Mouse (Mus musculus) neural tube, embryonic 10.5 days (tissue): ENCODE measurements around the gene 9130023H24Rik.

Experiments
- DNase-seq: peaks from one replicate; pipeline ENCODE4 v3.0.0-alpha.2; 2017; ENCODE audit warnings: low spot score; ENCODE audit errors: extremely low spot score

Gene 9130023H24Rik

DNA sequence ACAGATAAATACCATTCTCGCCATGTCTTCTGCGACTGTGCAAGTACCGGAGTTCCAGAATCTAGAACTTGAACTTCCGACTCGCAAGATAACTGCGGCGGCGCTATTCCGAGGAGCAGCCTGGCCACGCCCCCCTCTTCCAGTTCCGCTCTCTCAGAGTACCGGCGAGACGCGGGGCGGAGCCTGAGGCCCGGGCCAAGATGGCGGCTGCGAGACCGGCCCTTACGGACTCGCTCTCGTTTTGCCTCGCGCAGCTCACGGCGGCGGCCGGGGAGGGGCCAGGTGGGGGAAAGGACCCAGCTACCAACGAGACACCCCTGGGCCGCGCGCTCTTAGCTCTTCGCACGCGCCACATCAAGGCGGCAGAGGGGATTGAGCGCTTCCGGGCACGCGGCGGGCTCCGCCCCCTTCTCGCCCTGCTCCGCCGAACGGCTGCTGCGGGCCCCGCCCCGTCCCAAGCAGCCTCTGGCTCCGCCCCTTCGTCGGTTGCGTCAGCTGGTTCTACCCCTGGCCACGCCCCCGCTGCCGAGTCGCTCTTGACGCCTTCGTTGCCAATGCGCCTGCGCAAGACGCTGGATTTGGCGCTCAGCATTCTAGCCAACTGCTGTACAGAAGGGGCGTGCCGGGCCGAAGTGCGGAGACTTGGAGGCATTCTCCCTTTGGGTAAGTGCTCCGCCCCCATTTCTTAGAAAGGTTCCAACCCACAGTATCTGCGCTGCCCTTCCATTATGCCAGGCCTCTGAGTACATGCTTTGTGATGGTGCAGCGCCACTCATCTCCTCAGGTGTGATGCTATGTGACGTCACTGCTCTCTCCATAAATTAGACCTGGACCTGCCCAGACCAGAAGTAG, at the start of gene 9130023H24Rik:
Gene 9130023H24Rik, minus strand, starts transcription at position 105 of the 852 bp plus-strand sequence.
- peak; percentile 100 for DNase-seq

DNA sequence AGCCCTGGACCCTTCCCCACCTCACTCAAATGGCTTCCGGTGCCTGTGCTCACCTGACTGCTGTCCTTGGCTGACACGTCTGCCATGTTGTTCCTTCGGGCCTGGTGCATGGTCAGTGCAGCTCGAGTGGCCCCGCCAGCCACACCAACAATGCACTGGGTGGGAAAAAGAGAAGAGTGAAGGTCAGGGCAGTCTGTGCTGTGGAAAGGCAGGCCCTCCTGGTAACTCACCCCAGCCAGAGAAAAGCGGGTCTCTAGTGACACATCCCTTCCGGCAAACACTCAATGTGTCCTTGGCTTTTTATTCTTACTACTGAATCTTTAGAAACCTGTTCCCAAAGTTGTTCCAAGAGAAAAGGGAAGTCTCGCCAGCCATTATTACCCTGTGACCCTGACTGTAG, 47.2 kb upstream of the 9130023H24Rik start:
- DNase-seq, result no peak

DNA sequence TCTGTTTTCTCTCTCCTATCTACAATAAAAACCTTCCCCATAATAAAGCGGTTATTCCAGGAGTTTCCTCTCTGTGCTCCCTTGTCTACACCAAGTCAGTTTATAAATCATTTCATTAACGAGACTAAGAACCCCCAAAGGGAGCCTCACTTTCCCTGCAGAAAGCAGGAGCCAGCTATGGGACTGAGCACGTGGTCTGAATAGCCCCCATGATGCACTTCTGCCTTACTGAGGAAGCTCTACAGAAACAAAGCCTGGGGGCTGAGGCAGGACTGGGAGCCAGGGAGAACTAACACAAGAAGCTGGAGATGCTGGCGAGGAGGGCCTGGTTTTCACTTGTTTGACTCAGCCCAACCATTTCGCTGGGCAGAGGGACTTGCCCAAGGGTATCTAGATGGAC, 46.2 kb upstream of the 9130023H24Rik start:
- DNase-seq, result no peak

DNA sequence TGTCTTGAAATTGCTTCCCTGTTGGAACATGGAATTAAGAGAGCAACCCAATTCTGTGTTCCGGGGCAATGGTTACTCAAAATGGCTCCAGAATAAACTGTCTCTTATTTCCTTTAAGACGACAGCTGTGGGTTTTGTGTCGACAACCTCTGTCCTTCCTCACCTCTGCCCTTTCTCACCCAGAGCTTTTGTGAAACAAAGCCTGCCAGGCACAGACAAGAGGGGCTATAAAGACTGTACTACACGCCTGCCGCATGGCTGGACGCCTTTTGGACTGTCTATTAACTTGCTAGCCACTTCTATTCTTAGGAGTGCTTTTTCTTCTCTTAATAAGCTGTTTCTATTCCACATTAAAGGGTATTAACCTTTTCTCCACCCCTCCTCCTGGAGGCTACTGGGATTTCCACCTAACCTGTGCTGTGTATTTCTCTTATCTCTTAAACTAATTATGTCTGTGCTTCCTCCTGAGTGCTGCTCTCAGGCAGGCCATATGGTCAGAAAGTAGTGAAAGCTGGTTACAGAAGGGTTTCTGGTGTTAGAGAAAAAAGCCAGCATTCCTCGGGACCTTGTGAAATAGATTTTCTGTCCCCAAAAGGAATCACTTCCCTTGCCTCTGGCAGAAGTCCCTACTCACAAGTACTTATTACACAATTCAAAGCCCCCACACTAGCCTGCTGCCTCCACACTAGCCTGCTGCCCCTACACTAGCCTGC, 44.9 kb upstream of the 9130023H24Rik start:
- DNase-seq, result peak; percentile 42

GRCm38 (mm10) chr7:128281765-128282164, 43.9 kb upstream of the 9130023H24Rik start:
- no peak for DNase-seq

DNA sequence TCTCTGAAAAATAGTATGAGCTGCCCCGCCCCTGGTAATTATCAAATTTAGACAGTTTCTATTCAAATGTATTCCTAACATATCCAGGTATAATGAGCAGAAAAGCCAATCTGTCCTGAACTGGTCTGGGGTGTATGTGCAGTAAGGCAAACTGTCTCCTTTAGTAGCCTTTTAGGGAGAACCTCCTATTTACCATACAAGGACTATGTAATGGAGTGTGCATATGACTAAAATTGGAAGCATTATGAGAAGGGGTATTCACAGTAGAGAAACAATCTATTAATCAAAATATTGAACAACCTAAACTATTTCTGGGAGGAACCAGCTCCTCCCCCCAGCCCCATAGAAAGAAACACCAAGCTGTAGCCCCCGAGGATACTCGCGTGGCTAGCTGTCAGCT, 41.9 kb upstream of the 9130023H24Rik start:
- no peak for DNase-seq

- DNase-seq, result no peak
Observed at GRCm38 (mm10) chr7:128276051-128276450, 38.2 kb upstream of the 9130023H24Rik start.

DNA sequence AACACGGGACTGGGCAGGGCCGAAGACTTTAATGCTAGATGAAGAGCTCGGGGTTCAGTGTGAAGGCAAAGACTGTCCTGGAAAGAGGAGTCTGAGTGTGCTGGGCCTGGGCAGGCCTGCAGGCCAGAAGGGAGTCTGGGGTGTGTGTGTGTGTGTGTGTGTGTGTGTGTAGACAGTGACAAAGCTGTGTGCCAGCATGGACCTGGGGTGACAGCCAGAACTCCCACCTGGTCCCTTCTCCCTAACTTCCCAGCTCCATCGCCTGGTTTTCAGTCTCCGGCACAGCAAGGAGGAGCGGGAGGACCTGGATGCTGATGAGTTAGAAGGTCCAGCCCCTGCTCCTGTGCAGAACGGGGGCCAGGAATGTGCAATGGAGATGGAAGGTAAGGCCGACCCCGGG, 33.7 kb upstream of the 9130023H24Rik start:
- no peak for DNase-seq

- DNase-seq, result no peak
Observed at GRCm38 (mm10) chr7:128270431-128270850, 32.6 kb upstream of the 9130023H24Rik start.

DNA sequence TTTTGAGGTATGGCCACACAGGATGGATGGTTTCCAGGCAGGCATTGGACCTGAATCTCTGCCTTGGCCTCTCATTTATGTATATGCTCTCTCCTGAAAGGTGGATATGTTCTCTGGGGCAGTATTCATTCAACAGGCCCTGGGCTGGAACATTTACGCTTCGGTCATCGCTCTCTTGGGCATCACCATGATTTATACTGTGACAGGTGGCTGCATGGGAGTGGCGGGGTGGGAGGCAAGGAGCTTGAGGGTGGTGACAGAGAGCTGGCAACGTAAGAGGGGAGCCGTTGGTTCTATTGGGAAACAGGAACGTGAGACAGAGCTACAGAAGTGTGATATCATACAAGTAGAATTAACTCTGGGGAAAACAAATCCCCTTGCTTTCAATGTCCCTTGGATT, 30.0 kb upstream of the 9130023H24Rik start:
- DNase-seq, result no peak

- DNase-seq, result no peak
Observed at GRCm38 (mm10) chr7:128267391-128267790, 29.6 kb upstream of the 9130023H24Rik start.

DNA sequence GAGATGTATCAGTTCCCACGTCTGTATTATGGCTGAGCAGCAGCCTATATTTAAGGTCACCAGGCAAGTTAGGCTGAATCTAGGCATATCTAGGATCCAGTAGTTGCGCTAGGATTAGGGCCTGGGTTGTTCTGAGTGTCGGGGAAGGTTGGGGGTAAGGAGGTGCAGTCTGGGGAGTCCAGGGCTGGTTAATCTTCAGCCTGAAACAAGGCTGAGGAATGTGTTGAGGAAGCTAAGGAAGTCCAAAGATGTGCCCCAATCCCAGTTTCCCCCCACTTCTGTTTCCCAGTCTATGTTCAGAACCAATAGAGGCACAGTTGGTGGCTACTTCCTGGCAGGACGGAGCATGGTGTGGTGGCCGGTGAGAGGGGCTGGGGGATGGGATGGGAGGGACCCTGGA, 28.2 kb upstream of the 9130023H24Rik start:
- DNase-seq, result no peak

GRCm38 (mm10) chr7:128265411-128265810, 27.6 kb upstream of the 9130023H24Rik start, which contains the start of gene Slc5a2:
Gene Slc5a2, plus strand, starts transcription at chr7:128265657.
- no peak for DNase-seq

- DNase-seq, result no peak
Observed at GRCm38 (mm10) chr7:128256783-128257334, 19.0 kb upstream of the 9130023H24Rik start.

GRCm38 (mm10) chr7:128255757-128256156, 17.9 kb upstream of the 9130023H24Rik start:
- DNase-seq, result no peak

- no peak for DNase-seq
Observed at GRCm38 (mm10) chr7:128254978-128255377, 17.1 kb upstream of the 9130023H24Rik start.

DNA sequence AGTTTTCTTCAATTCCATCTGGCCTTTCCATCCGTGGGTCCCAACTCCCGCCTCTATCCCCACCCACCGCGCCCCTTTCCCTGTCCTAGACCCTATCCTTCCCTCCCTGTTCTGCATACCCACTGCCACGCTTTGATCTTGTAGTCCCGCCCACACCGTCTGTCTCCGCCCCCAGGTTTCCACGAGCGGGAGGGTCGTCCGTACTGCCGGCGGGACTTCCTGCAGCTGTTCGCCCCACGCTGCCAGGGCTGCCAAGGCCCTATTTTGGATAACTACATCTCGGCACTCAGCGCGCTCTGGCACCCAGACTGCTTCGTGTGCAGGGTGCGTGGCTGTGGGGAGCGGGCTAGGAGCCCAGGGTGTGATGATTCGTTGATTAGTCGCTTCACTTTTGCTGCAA, 14.8 kb upstream of the 9130023H24Rik start:
- peak; percentile 49 for DNase-seq

DNA sequence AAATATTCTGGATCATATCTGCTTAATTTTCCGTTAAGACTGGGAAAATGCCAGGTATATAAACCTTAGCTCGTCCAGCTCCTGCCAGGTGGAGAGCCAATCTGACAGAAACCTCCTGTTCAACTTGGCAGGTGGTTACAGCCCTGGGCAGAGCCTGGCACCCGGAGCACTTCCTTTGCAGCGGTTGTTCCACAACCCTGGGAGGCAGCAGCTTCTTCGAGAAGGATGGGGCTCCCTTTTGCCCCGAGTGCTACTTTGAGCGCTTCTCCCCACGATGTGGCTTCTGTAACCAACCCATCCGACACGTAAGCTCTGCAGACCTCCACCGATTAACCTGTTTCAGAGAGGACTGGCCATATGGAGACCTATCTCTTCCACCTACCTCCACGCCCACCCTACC, 14.1 kb upstream of the 9130023H24Rik start:
- DNase-seq, result no peak

DNA sequence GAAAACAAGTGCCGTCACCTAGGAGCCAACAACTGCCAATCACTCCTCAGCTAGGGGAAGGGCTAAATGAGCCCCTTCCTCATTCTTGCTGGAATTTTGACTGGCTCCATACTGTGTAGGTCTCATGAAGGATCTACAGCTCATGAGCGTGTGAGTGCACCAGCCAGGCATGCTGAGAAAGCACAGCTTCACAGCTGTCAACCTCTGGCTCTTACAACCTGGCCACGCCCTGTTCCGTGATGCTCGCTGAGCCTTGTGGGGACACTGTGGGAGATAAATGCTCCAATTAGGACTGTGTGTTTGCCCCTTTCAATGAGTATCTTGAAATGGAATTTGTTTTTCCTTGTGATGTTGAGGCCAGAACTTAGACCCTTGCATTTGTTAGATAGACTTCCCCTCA, 12.2 kb upstream of the 9130023H24Rik start:
- no peak for DNase-seq

DNA sequence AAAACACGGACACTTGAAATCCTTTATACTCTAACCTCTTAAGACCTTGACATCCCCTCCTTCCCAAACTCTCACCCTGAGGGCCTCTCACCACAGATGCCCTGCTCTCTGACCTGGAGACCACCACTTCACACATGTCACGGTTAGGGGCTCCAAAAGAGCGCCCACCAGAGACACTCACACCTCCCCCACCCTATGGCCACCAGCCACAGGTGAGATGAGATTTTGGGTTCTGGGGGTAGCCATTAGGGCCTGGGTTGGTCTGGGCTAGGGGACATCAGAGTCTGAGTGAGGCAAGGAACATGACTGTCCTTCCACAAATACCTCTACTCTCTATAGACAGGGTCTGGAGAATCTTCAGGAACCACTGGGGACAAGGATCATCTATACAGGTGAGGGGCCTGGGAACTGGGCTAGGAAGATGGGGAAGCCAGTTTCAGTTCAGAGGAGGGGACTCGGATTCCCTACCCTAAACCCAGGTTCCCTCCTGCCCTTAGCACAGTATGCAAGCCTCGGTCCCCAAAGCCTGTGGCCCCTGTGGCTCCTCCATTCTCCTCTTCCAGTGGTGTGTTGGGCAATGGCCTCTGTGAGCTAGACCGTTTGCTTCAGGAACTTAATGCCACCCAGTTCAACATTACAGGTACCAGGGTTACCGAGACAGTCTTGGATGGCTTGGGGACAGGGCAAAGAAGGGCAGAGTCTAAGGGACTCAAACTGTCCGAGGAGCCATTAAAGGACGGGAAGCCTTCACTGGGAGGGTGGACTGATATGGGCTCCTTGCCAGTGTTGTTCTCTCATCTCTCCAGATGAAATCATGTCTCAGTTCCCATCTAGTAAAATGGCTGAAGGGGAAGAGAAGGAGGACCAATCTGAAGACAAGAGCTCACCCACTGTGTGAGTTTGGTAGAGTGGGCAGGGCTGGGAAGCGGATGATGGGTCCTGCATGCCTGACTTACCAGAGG, 10.5 kb upstream of the 9130023H24Rik start:
- no peak for DNase-seq

DNA sequence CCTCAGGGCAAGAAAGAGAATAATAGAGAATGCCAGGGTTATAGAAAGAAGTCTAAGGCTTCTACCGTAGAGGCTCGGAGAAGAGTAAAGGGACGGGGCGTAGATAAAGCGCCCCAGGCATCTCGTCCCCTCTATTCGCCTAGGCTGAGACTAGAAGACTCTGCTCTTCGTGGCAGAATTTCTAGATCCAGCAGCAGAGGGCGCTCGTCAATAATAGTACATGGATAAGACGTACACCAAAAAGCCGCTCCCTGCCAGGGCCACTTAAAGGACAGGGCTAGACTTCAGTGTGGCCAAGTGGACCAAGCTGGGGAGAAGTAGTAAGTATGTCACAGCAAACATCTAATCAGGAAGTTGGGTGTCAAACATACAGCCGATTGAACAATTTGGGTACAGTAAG, 9.6 kb upstream of the 9130023H24Rik start:
- peak; percentile 89 for DNase-seq
